Mouse (Mus musculus): ENCODE measurements around the gene Cyp2g1. TPM values are rescaled to one million over a fixed set of nuclear protein-coding genes. Genes with fewer than 3 reads are reported as not detected.

Cyp2g1 gene
- total RNA-seq, 1 experiment from 2014 or later: not detected

Other genes with a start within 250 kb of the Cyp2g1 start
- not detected in 2 replicates for gene Vmn1r185, start 190.4 kb upstream of the Cyp2g1 start, total RNA-seq (2021)
- not detected in 2 replicates for gene Cyp2b23, start 122.5 kb upstream of the Cyp2g1 start, total RNA-seq (2021)
- not detected in 2 replicates for gene Cyp2b19, start 51.8 kb upstream of the Cyp2g1 start, total RNA-seq (2021)
- 0.49 and 7.2 TPM in 2 replicates for gene Cyp2a5, start 26.4 kb downstream of the Cyp2g1 start, total RNA-seq (2021)
- 1.2 TPM in 1 of 2 replicates, not detected in the other for gene Cyp2a22, start 130.5 kb downstream of the Cyp2g1 start, total RNA-seq (2021)
- 1.8 and 9.6 TPM in 2 replicates for gene Cyp2a12, start 220.2 kb downstream of the Cyp2g1 start, total RNA-seq (2021)